Mouse (Mus musculus): Measurements from ENCODE around the gene Hus1b. TPM values are rescaled to one million over a fixed set of nuclear protein-coding genes. Genes with fewer than 3 reads are reported as not detected.

The Hus1b gene
- polyA plus RNA-seq (2016; fragmentation: Nextera tagmentation; extraction: Ambion mirVana): not detected in 2 replicates

GRCm38 (mm10) chr13:30947540-30947939 lies at the start of gene Hus1b:
TSS of gene Hus1b (minus strand) at chr13:30947759.
- Histone ChIP-seq H3K9ac (no peak within 1 kb of the TSS), H3K27me3 (replicated peaks) (no peaks in the 10 kb centered on the region), H3K9me3 (replicated peaks) (no peaks in the 10 kb centered on the region), H3K36me3 (no peaks in the 10 kb centered on the region), H3K4me2 (no peak within 1 kb of the TSS), H3K4me1 (replicated peaks) (peaks cover 17% of the 10 kb centered on the region), H3K27ac (ENCODE audit: poor library complexity, severe bottlenecking) (no peak within 1 kb of the TSS), H3K4me3 (no peak within 1 kb of the TSS)
- 85% methylated on average over 11 of the region's 11 CpGs for whole genome bisulfite sequencing
- ATAC-seq (ENCODE audit: insufficient number of reproducible peaks, low FRiP score): no peak

GRCm38 (mm10) chr13:30994249-30994858 lies 46.8 kb upstream of the Hus1b start:
- no peak overlapping the region for H3K4me3 ChIP-seq
- no peaks in the 10 kb centered on the region for H3K9me3 ChIP-seq (replicated peaks)
- no peaks in the 10 kb centered on the region for H3K36me3 ChIP-seq
- no peak overlapping the region for H3K27ac ChIP-seq (ENCODE audit: poor library complexity, severe bottlenecking)
- ATAC-seq (ENCODE audit: insufficient number of reproducible peaks, low FRiP score): no peak
- H3K9ac ChIP-seq: no peak overlapping the region
- peaks cover 7% of the 10 kb centered on the region for H3K27me3 ChIP-seq (replicated peaks)
- no peak overlapping the region for H3K4me2 ChIP-seq
- WGBS: 73% methylated on average over 6 of the region's 6 CpGs
- no peaks in the 10 kb centered on the region for H3K4me1 ChIP-seq (replicated peaks)

- Histone ChIP-seq H3K4me3 (no peak overlapping the region), H3K27ac (ENCODE audit: poor library complexity, severe bottlenecking) (no peak overlapping the region), H3K36me3 (no peaks in the 10 kb centered on the region), H3K4me1 (replicated peaks) (no peaks in the 10 kb centered on the region), H3K27me3 (replicated peaks) (peaks cover 8% of the 10 kb centered on the region), H3K9ac (no peak overlapping the region), H3K4me2 (no peak overlapping the region), H3K9me3 (replicated peaks) (no peaks in the 10 kb centered on the region)
- 33% methylated on average over 3 of the region's 3 CpGs for WGBS
- no peak for ATAC-seq (ENCODE audit: insufficient number of reproducible peaks, low FRiP score)
These were observed 46.3 kb upstream of the Hus1b start for GRCm38 (mm10) chr13:30993819-30994218.

- Histone ChIP-seq H3K9ac (no peak overlapping the region), H3K4me2 (no peak overlapping the region), H3K27ac (ENCODE audit: poor library complexity, severe bottlenecking) (no peak overlapping the region), H3K27me3 (replicated peaks) (peaks cover 20% of the 10 kb centered on the region), H3K9me3 (replicated peaks) (no peaks in the 10 kb centered on the region), H3K4me3 (no peak overlapping the region), H3K4me1 (replicated peaks) (0 out of 2 replicates have a peak, but pooled peaks cover 5% of the 10 kb centered on the region), H3K36me3 (no peaks in the 10 kb centered on the region)
- ATAC-seq (ENCODE audit: insufficient number of reproducible peaks, low FRiP score): no peak
- 50% methylated on average over 9 of the region's 9 CpGs for WGBS
These were observed 42.7 kb upstream of the Hus1b start for GRCm38 (mm10) chr13:30990233-30990632.

GRCm38 (mm10) chr13:30989710-30990109 lies 42.2 kb upstream of the Hus1b start:
- no peak overlapping the region for H3K4me2 ChIP-seq
- no peak overlapping the region for H3K27ac ChIP-seq (ENCODE audit: poor library complexity, severe bottlenecking)
- peaks cover 20% of the 10 kb centered on the region for H3K27me3 ChIP-seq (replicated peaks)
- 0 out of 2 replicates have a peak, but pooled peaks cover 5% of the 10 kb centered on the region for H3K4me1 ChIP-seq (replicated peaks)
- WGBS: 83% methylated on average over 10 of the region's 10 CpGs
- no peaks in the 10 kb centered on the region for H3K36me3 ChIP-seq
- no peak overlapping the region for H3K4me3 ChIP-seq
- H3K9ac ChIP-seq: no peak overlapping the region
- ATAC-seq (ENCODE audit: insufficient number of reproducible peaks, low FRiP score): no peak
- no peaks in the 10 kb centered on the region for H3K9me3 ChIP-seq (replicated peaks)

- Histone ChIP-seq H3K36me3 (no peaks in the 10 kb centered on the region), H3K4me1 (replicated peaks) (0 out of 2 replicates have a peak, but pooled peaks cover 5% of the 10 kb centered on the region), H3K27me3 (replicated peaks) (peaks cover 20% of the 10 kb centered on the region), H3K4me2 (no peak overlapping the region), H3K9me3 (replicated peaks) (no peaks in the 10 kb centered on the region), H3K9ac (no peak overlapping the region), H3K4me3 (no peak overlapping the region), H3K27ac (ENCODE audit: poor library complexity, severe bottlenecking) (no peak overlapping the region)
- WGBS: 79% methylated on average over 2 of the region's 2 CpGs
- no peak for ATAC-seq (ENCODE audit: insufficient number of reproducible peaks, low FRiP score)
These were observed 40.1 kb upstream of the Hus1b start for GRCm38 (mm10) chr13:30987686-30988085.

GRCm38 (mm10) chr13:30986934-30987455 lies 39.4 kb upstream of the Hus1b start:
- 71% methylated on average over 10 of the region's 10 CpGs for WGBS

GRCm38 (mm10) chr13:30985598-30986466 lies 38.3 kb upstream of the Hus1b start:
- H3K9ac ChIP-seq: peak overlapping the region; percentile 62
- H3K4me1 ChIP-seq (replicated peaks): 0 out of 2 replicates have a peak, but pooled peaks cover 5% of the 10 kb centered on the region
- no peak overlapping the region for H3K27ac ChIP-seq (ENCODE audit: poor library complexity, severe bottlenecking)
- peak overlapping the region; percentile 47 for H3K4me3 ChIP-seq
- WGBS: 7% methylated on average over 27 of the region's 27 CpGs
- no peaks in the 10 kb centered on the region for H3K36me3 ChIP-seq
- peak overlapping the region; percentile 88 for H3K4me2 ChIP-seq
- ATAC-seq (ENCODE audit: insufficient number of reproducible peaks, low FRiP score): peak; percentile 72; the same call in 1 of the 2 replicates
- H3K27me3 ChIP-seq (replicated peaks): peaks cover 13% of the 10 kb centered on the region; the same call in 1 of the 2 replicates
- H3K9me3 ChIP-seq (replicated peaks): no peaks in the 10 kb centered on the region

More at GRCm38 (mm10) chr13:30986934-30987455, 39.4 kb upstream of the Hus1b start:
- Histone ChIP-seq H3K4me2 (no peak overlapping the region), H3K4me3 (no peak overlapping the region), H3K9me3 (replicated peaks) (no peaks in the 10 kb centered on the region), H3K36me3 (no peaks in the 10 kb centered on the region), H3K9ac (no peak overlapping the region), H3K27ac (ENCODE audit: poor library complexity, severe bottlenecking) (no peak overlapping the region), H3K27me3 (replicated peaks) (peaks cover 18% of the 10 kb centered on the region), H3K4me1 (replicated peaks) (0 out of 2 replicates have a peak, but pooled peaks cover 5% of the 10 kb centered on the region)
- ATAC-seq (ENCODE audit: insufficient number of reproducible peaks, low FRiP score): no peak

- Histone ChIP-seq H3K4me3 (peak overlapping the region; percentile 47), H3K4me2 (peak overlapping the region; percentile 88), H3K27me3 (replicated peaks) (peaks cover 13% of the 10 kb centered on the region; the same call in 1 of the 2 replicates), H3K9ac (peak overlapping the region; percentile 62; the same call in 1 of the 2 replicates), H3K27ac (ENCODE audit: poor library complexity, severe bottlenecking) (no peak overlapping the region), H3K9me3 (replicated peaks) (no peaks in the 10 kb centered on the region), H3K4me1 (replicated peaks) (0 out of 2 replicates have a peak, but pooled peaks cover 5% of the 10 kb centered on the region), H3K36me3 (no peaks in the 10 kb centered on the region)
- 15% methylated on average over 13 of the region's 13 CpGs for WGBS
- no peak for ATAC-seq (ENCODE audit: insufficient number of reproducible peaks, low FRiP score)
These were observed 37.7 kb upstream of the Hus1b start for GRCm38 (mm10) chr13:30985275-30985597.

GRCm38 (mm10) chr13:30981666-30982065 lies 34.1 kb upstream of the Hus1b start:
- 0 out of 2 replicates have a peak, but pooled peaks cover 5% of the 10 kb centered on the region for H3K4me1 ChIP-seq (replicated peaks)
- no peaks in the 10 kb centered on the region for H3K36me3 ChIP-seq
- ATAC-seq (ENCODE audit: insufficient number of reproducible peaks, low FRiP score): no peak
- 50% methylated on average over 1 of the region's 1 CpGs for WGBS
- no peak overlapping the region for H3K9ac ChIP-seq
- no peak overlapping the region for H3K4me2 ChIP-seq
- H3K27me3 ChIP-seq (replicated peaks): 0 out of 2 replicates have a peak, but pooled peaks cover 1% of the 10 kb centered on the region
- no peaks in the 10 kb centered on the region for H3K9me3 ChIP-seq (replicated peaks)
- H3K4me3 ChIP-seq: no peak overlapping the region
- no peak overlapping the region for H3K27ac ChIP-seq (ENCODE audit: poor library complexity, severe bottlenecking)

- 63% methylated on average over 4 of the region's 4 CpGs for WGBS
- no peak overlapping the region for H3K4me3 ChIP-seq
These were observed 30.7 kb upstream of the Hus1b start for GRCm38 (mm10) chr13:30978224-30978623.

More at GRCm38 (mm10) chr13:30978224-30978623, 30.7 kb upstream of the Hus1b start:
- ATAC-seq (ENCODE audit: insufficient number of reproducible peaks, low FRiP score): no peak
- H3K9ac ChIP-seq: no peak overlapping the region
- H3K27ac ChIP-seq (ENCODE audit: poor library complexity, severe bottlenecking): no peak overlapping the region
- no peaks in the 10 kb centered on the region for H3K9me3 ChIP-seq (replicated peaks)
- no peak overlapping the region for H3K4me2 ChIP-seq
- H3K4me1 ChIP-seq (replicated peaks): 0 out of 2 replicates have a peak, but pooled peaks cover 4% of the 10 kb centered on the region
- no peaks in the 10 kb centered on the region for H3K27me3 ChIP-seq (replicated peaks)
- no peaks in the 10 kb centered on the region for H3K36me3 ChIP-seq

All from heart, embryonic 12.5 days (tissue).